Mouse (Mus musculus) kidney, adult 11 months (tissue): ENCODE results near the gene Crhr2.

ENCODE experiments used
- DNase-seq: peaks from one replicate; pipeline ENCODE4 v3.0.0; 2022

The Crhr2 gene

DNA sequence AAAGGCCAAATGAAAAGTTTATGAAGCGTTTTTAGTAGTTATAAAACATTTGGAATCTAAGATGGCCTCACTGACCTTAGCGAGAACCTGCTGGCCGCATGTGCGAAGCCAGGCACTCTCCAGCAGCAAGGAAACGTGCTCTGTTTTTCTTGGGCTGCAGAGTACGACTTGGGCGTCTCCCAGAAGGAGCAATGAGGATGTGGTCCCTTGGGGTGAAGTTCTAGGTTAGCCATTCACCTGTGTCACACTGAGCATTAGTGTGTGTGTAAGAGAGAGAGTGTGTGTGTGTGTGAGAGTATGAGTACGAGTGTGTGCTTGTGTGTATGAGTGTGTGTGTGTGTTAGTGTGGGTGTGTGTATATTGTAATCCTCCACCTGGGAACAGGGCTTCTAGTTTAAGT lies 89.6 kb downstream of the Crhr2 start:
- no peak for DNase-seq
